Mouse (Mus musculus): ENCODE measurements around the gene Lhx8. TPM values are rescaled to one million over a fixed set of nuclear protein-coding genes. Genes with fewer than 3 reads are reported as not detected.

The Lhx8 gene
- polyA plus RNA-seq, 1 experiment, result 0.95 TPM

DNA sequence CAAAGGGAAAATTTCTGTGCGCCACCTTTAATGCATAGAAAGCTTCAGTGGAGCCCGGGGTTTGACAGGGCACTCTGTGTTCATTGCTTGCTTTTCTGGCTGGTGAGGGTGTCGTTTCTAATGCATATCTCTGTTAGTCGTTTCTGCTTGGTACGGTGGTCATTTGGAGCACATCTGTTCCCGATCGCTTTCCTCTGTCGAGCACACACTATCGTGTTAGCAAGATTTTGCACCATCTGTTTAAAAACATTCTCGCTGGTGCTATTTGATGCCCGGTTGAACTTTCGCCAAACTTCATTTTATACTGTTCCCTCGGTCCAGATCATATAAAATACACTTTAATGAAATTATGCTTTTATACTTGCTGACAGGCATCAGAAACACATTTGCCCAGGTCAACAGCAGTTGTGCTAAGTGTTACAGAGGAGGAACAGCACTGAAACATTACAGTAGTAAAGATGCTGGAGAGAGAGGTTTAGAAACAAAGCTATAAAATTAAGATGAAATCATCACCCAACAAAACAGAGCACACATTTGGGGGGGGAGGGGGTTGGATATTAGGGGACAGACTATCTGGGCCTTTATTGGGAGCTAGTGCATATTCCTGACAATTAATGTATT, 9.9 kb upstream of the Lhx8 start:
- peaks cover 6% of the 10 kb centered on the region for H3K4me1 ChIP-seq (ENCODE audit: control insufficient read depth, insufficient read depth, low read length)
- no peaks in the 10 kb centered on the region for H3K27me3 ChIP-seq (ENCODE audit: control insufficient read depth, insufficient read depth, low read length)
- H3K4me3 ChIP-seq (ENCODE audit: control insufficient read depth, low read depth, low read length), result no peak overlapping the region
- TF ChIP-seq POLR2A (IDR thresholded peaks at IDR 0.05; ENCODE audit: control insufficient read depth, low read depth, low read length) (no peak), CTCF (IDR thresholded peaks at IDR 0.05; ENCODE audit: control insufficient read depth, insufficient read depth, insufficient replicate concordance, low read depth, low read length) (no peak)
- no peak overlapping the region for H3K27ac ChIP-seq (ENCODE audit: control insufficient read depth, insufficient read depth, low read depth, low read length)
- H3K36me3 ChIP-seq (ENCODE audit: control insufficient read depth, insufficient read depth, low read length), result no peaks in the 10 kb centered on the region

DNA sequence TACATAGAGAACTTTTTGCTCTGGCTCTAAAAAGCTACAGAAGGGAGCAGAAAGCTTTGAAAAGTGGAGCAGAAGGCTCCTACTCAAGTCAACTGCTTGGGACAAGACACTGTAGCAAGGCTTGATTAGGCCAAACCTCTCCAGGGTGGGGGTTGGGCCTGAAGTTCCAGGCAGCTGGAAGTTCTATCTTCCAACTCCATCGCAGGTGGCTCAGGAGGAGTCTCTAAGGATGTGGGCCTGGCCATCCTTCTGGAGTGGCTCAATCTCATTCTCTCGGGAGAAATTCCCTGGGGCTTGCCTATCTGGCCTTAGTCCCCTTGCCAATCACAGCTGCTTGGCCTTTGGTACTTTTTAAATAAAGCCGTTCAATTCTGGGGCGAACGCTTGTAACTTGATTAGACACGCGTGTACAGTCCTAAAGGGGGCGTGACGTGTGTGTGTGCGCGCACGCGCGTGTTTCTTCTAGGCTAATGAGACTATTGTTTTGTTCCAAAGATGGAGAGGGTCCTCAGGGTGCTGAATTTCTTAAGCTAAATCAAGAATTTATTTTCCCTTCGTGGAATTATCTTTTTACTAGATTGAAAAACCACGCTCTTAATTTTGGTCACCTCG, 9.3 kb upstream of the Lhx8 start:
- Histone ChIP-seq H3K4me3 (ENCODE audit: control insufficient read depth, low read depth, low read length) (no peak overlapping the region), H3K27me3 (ENCODE audit: control insufficient read depth, insufficient read depth, low read length) (no peaks in the 10 kb centered on the region), H3K4me1 (ENCODE audit: control insufficient read depth, insufficient read depth, low read length) (peaks cover 6% of the 10 kb centered on the region), H3K27ac (ENCODE audit: control insufficient read depth, insufficient read depth, low read depth, low read length) (no peak overlapping the region), H3K36me3 (ENCODE audit: control insufficient read depth, insufficient read depth, low read length) (no peaks in the 10 kb centered on the region)
- TF ChIP-seq CTCF (IDR thresholded peaks at IDR 0.05; ENCODE audit: control insufficient read depth, insufficient read depth, insufficient replicate concordance, low read depth, low read length), result no peak
- TF ChIP-seq POLR2A (IDR thresholded peaks at IDR 0.05; ENCODE audit: control insufficient read depth, low read depth, low read length), result no peak

DNA sequence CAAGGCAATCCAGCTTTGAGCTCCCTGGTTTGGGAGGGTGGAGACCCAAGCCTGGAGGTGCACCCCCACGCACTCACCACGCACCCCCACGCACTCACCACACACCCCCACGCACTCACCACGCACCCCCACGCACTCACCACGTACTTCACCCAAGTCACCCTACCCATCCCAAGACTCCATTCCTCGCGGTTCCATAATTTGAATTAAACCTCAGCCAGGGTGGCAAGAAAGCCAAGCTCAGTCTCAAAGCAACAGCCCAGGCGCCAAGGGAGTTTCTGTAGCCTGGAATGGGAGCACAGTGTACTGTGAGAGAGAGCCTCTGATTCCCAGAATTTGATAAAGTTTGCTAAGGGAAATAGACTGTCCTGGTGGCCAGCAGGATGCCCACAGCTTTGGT, 4.3 kb upstream of the Lhx8 start:
- H3K4me1 ChIP-seq (ENCODE audit: control insufficient read depth, insufficient read depth, low read length), result peaks cover 10% of the 10 kb centered on the region
- TF ChIP-seq CTCF (IDR thresholded peaks at IDR 0.05; ENCODE audit: control insufficient read depth, insufficient read depth, insufficient replicate concordance, low read depth, low read length) (no peak), POLR2A (IDR thresholded peaks at IDR 0.05; ENCODE audit: control insufficient read depth, low read depth, low read length) (no peak)
- H3K27me3 ChIP-seq (ENCODE audit: control insufficient read depth, insufficient read depth, low read length), result peaks cover 14% of the 10 kb centered on the region

DNA sequence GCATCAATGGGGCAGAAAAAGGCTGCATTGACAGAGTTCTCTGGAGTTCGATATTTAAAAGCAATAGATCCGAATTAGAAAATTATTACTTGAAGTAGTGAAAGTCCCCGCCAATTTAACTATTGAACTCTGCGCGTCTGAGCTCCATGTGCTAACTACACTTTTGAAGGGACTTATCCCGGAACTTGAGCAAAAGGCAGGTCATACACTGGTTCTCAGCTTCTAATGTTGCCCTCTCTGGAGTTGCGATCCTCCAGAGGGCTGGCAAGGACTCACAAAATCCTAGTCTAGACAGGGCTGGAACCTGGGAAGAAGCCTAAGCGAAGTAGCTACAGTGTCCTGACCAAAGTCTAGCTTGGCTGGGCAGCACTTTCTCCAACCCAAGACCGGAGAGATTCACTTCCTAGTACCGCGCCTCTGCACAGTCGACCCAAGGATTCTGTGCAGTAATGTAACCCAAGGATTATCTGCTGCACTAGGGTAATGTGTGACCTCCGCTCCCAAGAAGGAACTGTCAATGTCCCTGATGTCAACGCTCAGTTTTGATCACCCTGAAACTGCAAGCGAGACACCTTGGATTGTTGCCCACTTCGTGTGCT, 3.0 kb upstream of the Lhx8 start:
- Histone ChIP-seq H3K27ac (ENCODE audit: control insufficient read depth, insufficient read depth, low read depth, low read length) (no peak overlapping the region), H3K27me3 (ENCODE audit: control insufficient read depth, insufficient read depth, low read length) (peaks cover 16% of the 10 kb centered on the region), H3K4me1 (ENCODE audit: control insufficient read depth, insufficient read depth, low read length) (peaks cover 8% of the 10 kb centered on the region), H3K36me3 (ENCODE audit: control insufficient read depth, insufficient read depth, low read length) (no peaks in the 10 kb centered on the region), H3K4me3 (ENCODE audit: control insufficient read depth, low read depth, low read length) (no peak overlapping the region)
- TF ChIP-seq POLR2A (IDR thresholded peaks at IDR 0.05; ENCODE audit: control insufficient read depth, low read depth, low read length) (no peak), CTCF (IDR thresholded peaks at IDR 0.05; ENCODE audit: control insufficient read depth, insufficient read depth, insufficient replicate concordance, low read depth, low read length) (no peak)

More for the DNA sequence above, 4.3 kb upstream of the Lhx8 start:
- Histone ChIP-seq H3K36me3 (ENCODE audit: control insufficient read depth, insufficient read depth, low read length) (no peaks in the 10 kb centered on the region), H3K4me3 (ENCODE audit: control insufficient read depth, low read depth, low read length) (no peak overlapping the region), H3K27ac (ENCODE audit: control insufficient read depth, insufficient read depth, low read depth, low read length) (no peak overlapping the region)

DNA sequence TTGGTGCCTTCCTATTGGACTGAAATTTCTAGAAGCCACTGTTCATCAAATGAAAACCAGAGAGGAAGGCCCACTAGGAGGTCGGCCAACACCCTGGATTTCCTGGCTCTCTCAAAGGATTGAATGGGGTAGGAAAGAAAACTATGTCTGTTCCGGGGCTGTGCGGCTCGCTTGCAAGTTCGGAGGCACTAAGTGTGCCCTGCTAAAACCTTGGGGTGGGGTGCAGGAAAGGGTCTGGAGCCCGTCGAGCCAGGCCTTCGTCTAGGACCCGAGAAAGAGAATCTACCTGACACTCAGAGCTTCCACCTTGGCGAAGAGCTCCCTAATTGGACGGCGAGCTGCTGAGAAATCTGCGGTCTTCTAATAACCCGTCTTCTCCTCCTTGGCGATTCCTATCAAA, 2.5 kb upstream of the Lhx8 start:
- H3K4me3 ChIP-seq (ENCODE audit: control insufficient read depth, low read depth, low read length), result no peak overlapping the region
- no peaks in the 10 kb centered on the region for H3K36me3 ChIP-seq (ENCODE audit: control insufficient read depth, insufficient read depth, low read length)
- peaks cover 16% of the 10 kb centered on the region for H3K27me3 ChIP-seq (ENCODE audit: control insufficient read depth, insufficient read depth, low read length)
- TF ChIP-seq POLR2A (IDR thresholded peaks at IDR 0.05; ENCODE audit: control insufficient read depth, low read depth, low read length), result no peak
- H3K27ac ChIP-seq (ENCODE audit: control insufficient read depth, insufficient read depth, low read depth, low read length), result no peak overlapping the region
- peaks cover 12% of the 10 kb centered on the region for H3K4me1 ChIP-seq (ENCODE audit: control insufficient read depth, insufficient read depth, low read length)

DNA sequence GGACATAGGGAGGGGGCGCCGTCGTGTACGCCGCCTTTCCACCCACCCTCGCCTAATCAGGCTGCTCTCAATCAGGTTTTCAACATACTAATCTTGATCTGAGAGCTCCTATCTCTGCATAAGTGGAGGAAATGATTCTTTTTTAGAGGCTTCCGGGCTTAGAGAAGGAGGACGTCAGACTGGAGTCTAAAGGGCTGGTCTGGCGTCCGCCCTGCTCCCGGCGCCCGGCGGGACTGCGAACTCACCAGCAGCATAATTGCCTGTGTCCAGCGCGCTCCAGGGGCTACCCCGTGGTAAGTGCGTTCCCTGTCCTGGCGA, 1.7 kb upstream of the Lhx8 start:
- H3K4me1 ChIP-seq (ENCODE audit: control insufficient read depth, insufficient read depth, low read length), result peaks cover 14% of the 10 kb centered on the region
- peaks cover 16% of the 10 kb centered on the region for H3K27me3 ChIP-seq (ENCODE audit: control insufficient read depth, insufficient read depth, low read length)
- H3K36me3 ChIP-seq (ENCODE audit: control insufficient read depth, insufficient read depth, low read length), result no peaks in the 10 kb centered on the region
- TF ChIP-seq POLR2A (IDR thresholded peaks at IDR 0.05; ENCODE audit: control insufficient read depth, low read depth, low read length) (no peak), CTCF (IDR thresholded peaks at IDR 0.05; ENCODE audit: control insufficient read depth, insufficient read depth, insufficient replicate concordance, low read depth, low read length) (no peak)
- H3K4me3 ChIP-seq (ENCODE audit: control insufficient read depth, low read depth, low read length), result no peak overlapping the region
- no peak overlapping the region for H3K27ac ChIP-seq (ENCODE audit: control insufficient read depth, insufficient read depth, low read depth, low read length)

DNA sequence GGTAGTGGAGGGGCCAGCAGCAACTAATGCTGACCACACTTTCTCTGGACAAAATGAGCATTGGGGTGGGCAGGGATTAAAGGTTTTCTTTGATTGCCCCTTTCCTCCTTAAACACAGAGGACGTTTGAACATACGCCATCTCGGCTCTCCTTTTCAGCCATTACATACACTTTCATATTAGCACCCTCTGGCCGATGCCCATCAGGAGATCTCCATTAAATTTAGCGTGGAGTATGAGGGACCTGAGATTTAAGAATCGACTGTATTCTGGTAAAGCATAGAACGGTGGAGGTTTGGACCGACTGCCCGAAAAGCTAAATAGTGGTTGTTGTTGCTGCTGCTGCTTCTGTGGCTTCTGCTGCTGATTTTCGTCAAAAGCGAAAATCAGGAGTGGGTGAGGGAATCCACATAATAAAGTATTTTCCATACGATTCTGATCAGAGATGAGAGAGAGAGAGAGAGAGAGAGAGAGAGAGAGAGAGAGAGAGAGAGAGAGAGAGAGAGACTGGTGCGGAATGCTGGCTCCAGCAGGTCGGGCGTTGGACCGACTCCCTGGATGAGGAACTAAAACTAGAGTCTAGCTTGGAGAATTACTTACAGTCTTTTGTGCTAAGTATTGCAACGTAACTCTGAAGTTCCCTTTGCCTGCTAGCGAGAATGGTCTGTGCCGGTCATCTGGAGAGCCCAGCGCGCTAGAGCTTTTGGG, 1.2 kb upstream of the Lhx8 start:
- no peak overlapping the region for H3K27ac ChIP-seq (ENCODE audit: control insufficient read depth, insufficient read depth, low read depth, low read length)
- no peak overlapping the region for H3K4me3 ChIP-seq (ENCODE audit: control insufficient read depth, low read depth, low read length)
- TF ChIP-seq CTCF (IDR thresholded peaks at IDR 0.05; ENCODE audit: control insufficient read depth, insufficient read depth, insufficient replicate concordance, low read depth, low read length) (no peak), POLR2A (IDR thresholded peaks at IDR 0.05; ENCODE audit: control insufficient read depth, low read depth, low read length) (no peak)

More for the DNA sequence above, 1.2 kb upstream of the Lhx8 start:
- peaks cover 16% of the 10 kb centered on the region for H3K27me3 ChIP-seq (ENCODE audit: control insufficient read depth, insufficient read depth, low read length)
- no peaks in the 10 kb centered on the region for H3K36me3 ChIP-seq (ENCODE audit: control insufficient read depth, insufficient read depth, low read length)
- H3K4me1 ChIP-seq (ENCODE audit: control insufficient read depth, insufficient read depth, low read length), result peaks cover 14% of the 10 kb centered on the region
